Mouse (Mus musculus) gastrocnemius, postnatal 10 days (tissue): ENCODE measurements around the gene Dcaf6. TPM values are rescaled to one million over a fixed set of nuclear protein-coding genes. Genes with fewer than 3 reads are reported as not detected.

ENCODE experiments used
- DNase-seq: peaks from one replicate; pipeline ENCODE4 v3.0.0; 2021; ENCODE audit warnings: mixed read lengths
- long read RNA-seq, 2 experiments: library from polyadenylated mRNA; stranded (forward); transcript quantifications; one replicate each; pipeline ENCODE4 v2.0.0; 2021
- total RNA-seq, 2 experiments: library from RNA; stranded (reverse); gene quantifications; 2 replicates each; pipeline ENCODE4 v1.2.3; 2021

Gene Dcaf6
- 100 to 1,000 TPM; 128 to 135 TPM for total RNA-seq
- long read RNA-seq, experiment 1, full-length matches to known transcripts: 6 of 61 reads
- long read RNA-seq, experiment 1, partial matches to known transcripts: 12 of 61 reads
- long read RNA-seq, experiment 1, other reads (novel, unspliced or antisense): 43 of 61 reads
- long read RNA-seq, experiment 2, full-length matches to known transcripts: 9 of 66 reads
- long read RNA-seq, experiment 2, partial matches to known transcripts: 12 of 66 reads
- long read RNA-seq, experiment 2, other reads (novel, unspliced or antisense): 45 of 66 reads

DNA sequence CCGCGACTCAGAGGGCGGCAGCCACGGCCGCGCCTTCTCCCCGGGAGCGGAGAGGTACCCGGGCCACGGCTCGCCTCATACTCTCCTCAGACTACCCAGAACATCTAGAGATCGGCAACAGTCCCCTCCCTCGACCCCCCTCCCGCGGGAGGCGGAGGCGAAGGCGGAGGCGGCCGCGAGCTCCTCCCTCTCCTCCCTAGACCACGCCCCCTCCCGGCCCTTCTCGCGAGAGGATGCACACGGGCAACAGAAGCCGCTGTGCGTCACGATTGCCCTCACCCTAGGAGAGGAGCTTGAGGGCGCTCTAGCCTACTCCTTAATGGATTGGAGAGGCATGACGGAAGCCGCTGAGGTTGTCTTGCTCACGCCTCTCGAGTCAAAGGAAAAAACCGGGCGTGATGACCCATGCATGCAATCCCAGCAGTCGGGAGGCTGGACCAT, at the start of gene Dcaf6, which contains the start of gene Mpc2:
Gene Dcaf6, minus strand, starts transcription at position 116 of the 441 bp plus-strand sequence.
Gene Mpc2, plus strand, starts transcription at position 278 of the 441 bp plus-strand sequence.
- peak; percentile 100 for DNase-seq

DNA sequence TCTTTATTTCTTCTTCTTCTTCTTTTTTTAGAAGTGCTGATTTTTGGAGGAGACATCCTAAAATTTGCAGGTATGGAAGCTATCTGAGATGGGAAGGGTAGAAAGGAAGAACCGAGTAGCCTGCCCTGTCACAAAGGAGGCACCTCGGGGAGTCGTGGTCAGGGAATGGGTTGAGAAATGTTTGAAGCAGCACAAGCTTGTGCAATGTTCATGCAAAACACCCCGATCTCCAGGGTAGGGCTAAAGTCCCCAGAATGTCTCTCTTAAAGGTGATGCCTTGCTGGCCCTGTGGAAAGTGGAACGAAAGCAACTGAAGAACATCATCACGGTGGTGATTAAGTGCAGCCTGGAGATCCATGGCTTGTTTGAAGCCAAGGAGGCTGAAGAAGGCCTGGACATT, 46.0 kb upstream of the Dcaf6 start:
- DNase-seq: no peak

DNA sequence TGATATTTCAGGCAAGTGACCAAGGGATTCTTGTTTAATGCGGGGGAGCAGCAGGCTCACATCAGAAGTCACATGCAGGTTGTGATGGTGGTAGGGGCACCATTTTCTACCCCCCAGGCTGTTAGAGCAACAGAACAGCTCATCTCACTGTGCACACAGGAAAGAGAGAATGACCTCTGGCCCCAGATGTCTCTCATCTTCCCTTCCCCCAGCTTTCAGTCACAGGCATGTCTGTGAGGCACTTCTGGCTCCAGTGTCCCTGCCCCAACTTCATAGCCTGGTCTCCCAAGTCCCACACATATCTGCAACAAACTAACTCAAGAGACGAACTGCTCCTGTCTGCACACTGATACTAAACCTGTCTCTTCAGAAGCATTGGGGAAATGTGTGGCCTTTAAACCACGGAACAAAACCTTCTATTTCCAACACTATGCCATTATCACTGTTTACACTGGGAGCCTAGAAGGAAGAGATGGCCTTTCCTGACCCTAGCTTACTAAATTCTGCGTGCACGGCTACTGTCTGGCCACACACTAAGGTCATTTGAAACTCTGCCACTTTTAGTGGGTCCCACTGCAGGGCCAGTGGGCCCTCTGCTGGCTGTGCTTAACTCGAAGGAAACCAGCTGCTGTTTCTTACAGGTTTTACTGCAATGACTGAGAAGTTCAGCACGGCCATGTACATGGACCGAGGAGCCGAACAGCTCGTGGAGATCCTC, 43.2 kb upstream of the Dcaf6 start:
- DNase-seq: peak; percentile 12

DNA sequence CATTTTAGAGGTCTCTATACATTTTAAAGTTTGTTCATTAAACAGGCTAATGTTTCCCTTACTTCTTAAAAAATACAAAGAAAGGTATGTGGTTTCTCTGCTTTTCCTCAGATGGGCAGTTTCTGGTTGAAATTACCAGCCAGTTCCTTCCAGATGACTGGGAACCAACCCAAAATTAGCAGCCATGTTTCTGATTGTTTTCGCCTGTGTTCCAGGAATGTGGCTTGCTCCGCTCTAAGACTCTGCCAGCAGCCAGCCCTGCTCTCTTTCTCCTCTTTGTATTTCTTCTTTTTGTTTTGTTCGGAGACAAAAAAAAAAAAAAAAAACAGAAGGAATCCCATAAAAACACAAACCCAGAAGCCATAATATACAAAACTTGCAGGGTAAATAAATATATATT, 38.6 kb upstream of the Dcaf6 start:
- DNase-seq: no peak

DNA sequence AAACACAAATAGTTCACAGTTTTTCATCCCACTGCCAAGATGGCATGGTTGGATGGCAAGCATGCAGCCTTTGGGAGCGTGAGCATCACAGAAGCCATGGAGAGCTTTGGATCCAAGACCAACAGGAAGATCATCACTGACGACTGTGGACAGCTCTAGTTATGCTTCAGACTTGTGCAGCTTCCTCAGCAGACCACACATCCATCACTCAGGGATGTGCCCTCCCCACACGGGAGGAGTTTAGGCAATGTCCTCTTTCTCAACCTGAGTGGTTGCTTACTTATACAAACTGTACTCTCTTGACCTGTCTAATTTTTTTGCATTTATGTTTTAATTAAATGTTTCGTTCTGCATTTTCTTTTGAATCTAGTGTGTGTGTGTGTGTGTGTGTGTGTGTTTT, 28.9 kb upstream of the Dcaf6 start:
- no peak for DNase-seq

DNA sequence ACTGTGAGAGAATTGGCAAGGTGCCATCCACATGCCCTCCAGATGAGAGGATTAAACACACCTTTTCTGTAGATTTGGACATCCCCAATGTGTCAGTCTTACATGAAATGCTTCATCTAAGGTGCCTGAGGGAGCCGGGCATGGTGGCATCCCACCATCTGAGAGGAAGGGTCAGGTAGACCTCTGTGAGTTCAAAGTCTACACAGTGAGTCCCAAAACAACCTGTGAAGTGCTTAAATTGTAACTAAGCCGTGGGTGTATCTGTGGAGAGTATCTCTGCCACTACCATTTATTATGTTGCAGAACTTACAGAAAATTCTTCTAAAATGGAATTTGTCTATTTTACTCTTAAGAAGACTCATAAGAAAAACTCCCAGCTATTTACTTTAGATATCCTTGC, 25.8 kb upstream of the Dcaf6 start:
- DNase-seq: no peak

GRCm38 (mm10) chr1:165484688-165485233, 24.5 kb upstream of the Dcaf6 start, which contains the start of gene Adcy10:
TSS of gene Adcy10 (plus strand) at chr1:165485183.
- DNase-seq: no peak

DNA sequence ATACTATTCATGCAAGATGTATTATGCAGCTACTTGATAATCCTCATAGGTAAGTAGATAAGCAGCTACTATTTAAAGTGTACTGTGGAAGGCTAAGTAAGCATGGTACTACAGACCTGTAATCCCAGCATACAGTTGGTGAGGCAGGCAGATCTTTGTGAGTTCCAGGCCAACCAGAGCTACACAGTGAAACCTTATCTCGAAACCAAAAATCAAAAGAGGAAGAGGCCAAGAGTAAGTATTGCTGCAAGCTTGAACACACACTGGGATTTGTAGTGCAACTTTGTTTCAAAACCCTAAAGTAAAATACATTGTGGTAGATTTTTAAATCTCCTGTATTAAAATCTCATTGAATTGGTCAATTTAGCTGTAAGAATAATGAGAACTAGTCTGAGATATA, 11.2 kb upstream of the Dcaf6 start:
- DNase-seq: no peak

GRCm38 (mm10) chr1:165469717-165470116, 9.4 kb upstream of the Dcaf6 start:
- DNase-seq: no peak

DNA sequence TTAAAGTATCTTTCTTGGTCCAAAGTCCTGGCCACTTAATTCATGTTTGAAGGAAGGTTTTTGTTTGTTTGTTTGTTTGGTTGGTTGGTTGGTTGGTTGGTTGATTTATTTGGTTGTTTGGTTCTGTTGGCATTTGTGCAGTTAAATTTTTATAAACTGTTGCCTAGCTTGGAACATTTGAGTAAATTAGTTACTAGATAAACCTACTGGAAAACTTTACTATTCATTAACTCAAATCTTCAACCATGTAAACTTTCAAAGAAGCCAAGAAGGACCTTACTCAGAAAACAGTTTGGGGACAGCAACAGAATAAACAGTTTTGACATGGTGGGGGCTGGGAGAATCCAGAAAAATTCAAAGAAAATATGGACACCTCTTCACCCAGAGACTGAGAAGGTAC, 8.7 kb upstream of the Dcaf6 start:
- no peak for DNase-seq

DNA sequence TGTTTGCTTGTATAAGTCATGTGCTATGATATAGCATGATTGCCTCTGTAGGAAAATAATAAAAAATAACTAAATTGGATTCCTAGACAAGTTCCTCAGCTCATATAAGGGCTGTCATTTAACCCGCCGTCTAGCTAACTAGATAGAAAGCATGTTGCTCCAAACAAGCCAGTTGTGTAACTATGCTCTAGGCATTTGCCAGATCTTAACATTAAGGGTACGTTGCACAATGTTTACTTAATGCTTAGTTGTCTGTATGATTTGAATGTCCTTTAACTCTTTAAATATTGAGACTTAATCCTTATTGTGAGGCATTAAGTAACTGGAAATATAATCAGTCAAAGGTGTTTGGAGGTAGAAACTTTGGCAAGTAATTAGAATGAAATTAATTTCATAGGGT, 4.3 kb upstream of the Dcaf6 start:
- DNase-seq: no peak

- DNase-seq: no peak
These were observed 2.6 kb upstream of the Dcaf6 start for GRCm38 (mm10) chr1:165462861-165463260.

DNA sequence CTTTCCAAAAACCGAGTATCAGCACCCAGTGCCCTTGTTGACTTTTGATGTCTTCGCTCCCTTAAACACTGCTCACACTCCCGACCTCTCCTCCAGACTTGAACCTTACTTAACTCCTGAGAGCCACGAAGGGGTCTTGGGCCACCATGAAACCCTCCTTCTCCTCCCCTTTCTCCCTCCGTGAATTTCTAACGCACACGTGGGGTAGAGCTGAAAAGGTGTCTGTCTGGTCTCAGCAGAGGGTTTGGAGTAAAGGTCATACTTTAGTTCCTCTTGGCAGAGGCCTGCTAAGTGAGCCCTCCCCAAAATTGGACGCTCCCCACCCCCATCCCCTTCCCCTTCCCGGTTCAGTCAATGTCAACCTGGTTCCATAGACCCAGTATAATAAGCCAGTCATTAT, 1.4 kb upstream of the Dcaf6 start:
- no peak for DNase-seq

DNA sequence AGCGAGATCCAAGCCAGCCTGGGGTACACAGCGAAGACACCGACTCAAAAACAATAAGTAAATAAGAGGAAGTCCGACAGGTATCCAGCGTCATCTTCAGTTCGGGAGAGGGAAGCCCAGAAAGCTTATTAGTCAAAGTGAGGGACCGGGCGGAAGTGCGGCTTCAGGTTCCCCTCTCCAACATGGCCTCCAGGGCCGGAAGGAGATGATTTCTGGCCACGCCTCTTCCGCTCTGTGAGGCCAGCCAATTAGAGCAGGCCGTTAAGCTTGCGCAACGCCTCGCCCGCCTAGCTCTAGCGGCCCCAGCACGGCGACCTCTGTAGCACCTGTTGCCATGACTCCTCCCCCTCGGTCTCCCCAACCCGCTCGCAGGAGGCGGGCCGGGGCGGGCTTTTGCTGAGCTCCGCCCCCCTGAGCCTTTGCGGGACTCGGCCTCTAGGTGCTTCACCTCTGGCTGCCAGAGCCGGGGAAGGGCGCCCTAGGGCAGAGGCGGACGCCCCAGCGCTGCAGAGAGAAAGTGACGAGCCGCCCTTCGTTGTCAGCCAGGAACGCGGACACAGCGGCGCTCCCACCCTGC, 614 bp upstream of the Dcaf6 start:
- peak; percentile 97 for DNase-seq

DNA sequence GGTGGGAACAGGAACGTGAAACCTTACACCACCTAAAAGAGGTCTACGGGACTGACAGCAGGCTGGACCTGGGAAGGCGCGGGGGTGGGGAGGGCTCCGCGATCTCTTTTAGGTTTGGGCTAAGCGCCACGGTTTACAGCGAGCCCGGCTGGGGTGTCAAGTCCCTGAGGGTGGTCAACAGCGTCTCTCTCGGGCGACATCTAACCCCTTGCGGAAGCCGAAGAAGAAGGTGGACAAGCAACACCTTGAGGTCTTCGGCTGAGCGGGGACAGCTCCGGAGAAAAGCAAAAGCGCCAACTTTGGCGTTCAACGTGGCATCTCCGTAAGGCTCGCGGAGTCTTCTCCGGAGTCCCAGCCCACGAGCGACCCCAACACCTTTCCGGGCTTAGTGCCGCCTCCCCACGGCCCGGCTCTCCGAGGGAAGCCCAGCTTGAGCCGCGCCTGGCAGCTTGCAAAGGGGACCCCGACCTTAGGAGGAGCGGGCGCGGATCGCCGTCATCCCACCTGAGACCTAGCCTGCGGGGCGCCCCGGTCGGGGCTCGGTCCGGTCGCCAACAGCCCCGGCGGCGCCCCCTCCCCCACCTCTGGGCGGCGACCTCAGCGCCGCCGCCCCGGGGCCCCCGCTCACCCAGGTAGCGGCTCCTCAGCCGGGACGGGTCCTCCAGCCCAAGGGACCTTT, 633 bp downstream of the Dcaf6 start:
- DNase-seq: peak; percentile 67

- DNase-seq: no peak
These were observed 1.2 kb downstream of the Dcaf6 start for GRCm38 (mm10) chr1:165459041-165459502.

- no peak for DNase-seq
These were observed 18.6 kb downstream of the Dcaf6 start for GRCm38 (mm10) chr1:165441719-165442118.

DNA sequence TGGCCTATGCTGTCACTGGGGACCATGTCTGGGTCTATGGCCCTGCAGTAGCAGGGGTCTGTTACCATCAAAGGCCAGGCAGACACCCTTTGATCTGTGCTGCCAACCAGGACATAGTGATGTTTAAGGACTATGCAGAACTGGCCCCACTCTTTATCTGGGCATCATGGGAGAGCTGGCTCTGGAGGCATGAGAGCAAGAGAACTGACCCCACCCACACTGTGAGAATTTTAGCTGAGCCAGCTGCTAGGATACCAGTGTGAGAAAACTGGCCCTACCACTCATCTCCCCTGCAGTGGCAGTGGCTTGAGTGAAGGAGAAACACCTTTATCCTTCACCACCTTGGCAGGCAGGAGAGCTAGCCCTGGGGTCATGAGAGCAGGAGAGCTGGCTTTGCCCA, 19.1 kb downstream of the Dcaf6 start:
- DNase-seq: no peak

DNA sequence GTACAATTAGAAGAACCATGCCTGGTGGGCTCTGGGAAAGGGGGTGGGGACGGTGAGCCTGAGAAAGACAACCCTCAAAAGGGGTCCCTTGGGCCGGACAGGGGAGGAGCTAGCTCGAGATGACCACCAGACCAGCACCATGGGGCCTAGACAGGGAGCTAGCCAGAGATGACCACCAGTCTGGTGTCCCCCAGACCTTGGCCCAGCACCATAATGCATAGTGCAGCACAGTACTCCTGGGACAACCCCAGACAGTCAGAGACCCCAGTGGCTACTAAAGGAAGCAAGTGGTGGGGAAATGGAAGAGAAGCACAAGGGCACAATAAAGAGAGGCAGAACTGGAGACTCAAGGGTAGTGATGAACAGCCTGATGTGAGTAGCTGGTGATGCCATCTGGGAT, 19.5 kb downstream of the Dcaf6 start:
- DNase-seq: no peak

- DNase-seq: no peak
These were observed 21.8 kb downstream of the Dcaf6 start for GRCm38 (mm10) chr1:165438289-165439021.

DNA sequence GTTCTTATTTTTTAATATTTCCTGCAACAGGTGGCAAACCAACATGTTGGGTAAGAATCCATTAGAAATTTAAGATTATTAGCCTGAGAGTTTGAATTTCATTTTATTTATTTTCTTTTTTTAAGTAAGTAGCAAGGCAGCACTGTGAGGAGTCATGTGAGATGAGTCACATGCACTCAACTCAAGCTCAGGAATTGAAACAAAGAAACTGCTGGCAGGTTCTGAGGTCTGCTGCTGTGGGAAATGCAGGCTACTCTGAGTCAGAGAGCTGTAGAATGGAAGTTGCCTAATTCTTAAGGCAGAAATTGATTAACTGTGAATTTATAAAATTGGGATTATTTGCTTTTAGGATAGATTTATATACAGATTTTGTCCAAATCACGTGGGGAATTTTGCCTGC, 27.4 kb downstream of the Dcaf6 start:
- DNase-seq: no peak

GRCm38 (mm10) chr1:165426254-165426653, 34.0 kb downstream of the Dcaf6 start:
- no peak for DNase-seq
